In the genomic region with DNA sequence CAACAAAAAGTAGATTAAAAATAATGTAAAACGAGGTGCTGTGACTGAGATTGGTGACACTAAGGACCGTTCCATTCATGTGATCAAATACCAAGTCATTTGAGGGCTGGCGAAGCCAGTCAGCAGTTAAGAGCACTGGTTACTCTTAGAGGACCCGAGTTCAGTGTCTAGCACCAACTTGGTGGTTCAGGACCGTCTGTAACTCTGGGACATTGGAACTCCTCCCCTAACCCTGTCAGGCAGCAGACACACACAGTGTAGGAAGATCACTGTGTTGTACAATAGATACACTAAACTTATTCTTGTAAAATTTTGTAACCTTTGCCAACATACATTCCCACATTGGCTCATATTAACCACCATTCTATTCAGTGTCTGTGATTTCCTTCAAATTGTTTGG, we compare ENCODE assay signal across 8 mouse cellular contexts. TPM values are rescaled to one million over a fixed set of nuclear protein-coding genes. Genes with fewer than 3 reads are reported as not detected.
DNase-seq lines count a peak whose midpoint lies in the region; ATAC-seq and TF ChIP-seq lines count a peak whose summit lies in the region.

No protein-coding gene starts in this region.

- no peak for DNase-seq in heart, adult 18-20 months
- DNase-seq in ZHBTc4 (ENCODE audit: low read depth, low spot score): peak; percentile 25
- no peak for DNase-seq in heart, postnatal 0 days (ENCODE audit: low spot score)
- DNase-seq in thymus, adult 2 months: no peak
- DNase-seq in layer of hippocampus, postnatal 14 days (ENCODE audit: low spot score in 2 of 2): no peak
- DNase-seq in layer of hippocampus, postnatal 36 days: no peak

- TF ChIP-seq EP300 in heart, postnatal 0 days (IDR thresholded peaks at IDR 0.05; ENCODE audit: low read depth): no peak

- no peak for TF ChIP-seq POLR2A in thymus, adult 2 months (IDR thresholded peaks at IDR 0.05; ENCODE audit: control insufficient read depth, extremely low read depth, insufficient read depth, low read length, poor library complexity)

- H3K4me3 ChIP-seq in heart, embryonic 15.5 days: peak overlapping the region; percentile 82
- peak overlapping the region; percentile 97 for H3K4me3 ChIP-seq in heart, postnatal 0 days (ENCODE audit: low read depth, low read length)
- no peak overlapping the region for H3K4me3 ChIP-seq in thymus, adult 2 months (ENCODE audit: control insufficient read depth, insufficient read depth, low read length)

- H3K36me3 ChIP-seq in heart, embryonic 15.5 days: peaks cover 21% of the 10 kb centered on the region
- H3K36me3 ChIP-seq in heart, postnatal 0 days (replicated peaks; ENCODE audit: control insufficient read depth, insufficient read depth, low read length): peaks cover 25% of the 10 kb centered on the region
- no peaks in the 10 kb centered on the region; the same call in 1 of the 2 replicates for H3K36me3 ChIP-seq in thymus, adult 2 months (ENCODE audit: control insufficient read depth, insufficient read depth, low read length)

- ATAC-seq in heart, embryonic 15.5 days (replicated peaks; ENCODE audit: insufficient number of reproducible peaks, insufficient read depth, low FRiP score, low read depth): no peak
- ATAC-seq in heart, postnatal 0 days (ENCODE audit: insufficient read depth, low read depth): no peak
- peak; percentile 63 for ATAC-seq in megakaryocyte-erythroid progenitor cell, adult 5-6 weeks (replicated peaks; ENCODE audit: low FRiP score, low TSS enrichment, poor library complexity, severe bottlenecking)

- H3K4me1 ChIP-seq in heart, embryonic 15.5 days (replicated peaks): peaks cover 7% of the 10 kb centered on the region
- H3K4me1 ChIP-seq in heart, postnatal 0 days (ENCODE audit: control insufficient read depth, insufficient read depth): peaks cover 11% of the 10 kb centered on the region
- no peaks in the 10 kb centered on the region for H3K4me1 ChIP-seq in thymus, adult 2 months (replicated peaks; ENCODE audit: control insufficient read depth, insufficient read depth, low read length)

- H3K27me3 ChIP-seq in heart, embryonic 15.5 days: no peaks in the 10 kb centered on the region
- no peaks in the 10 kb centered on the region for H3K27me3 ChIP-seq in heart, postnatal 0 days (ENCODE audit: control insufficient read depth, insufficient read depth, low read length)
- H3K27me3 ChIP-seq in thymus, adult 2 months (ENCODE audit: control insufficient read depth, insufficient read depth, low read length): no peaks in the 10 kb centered on the region

- no peak overlapping the region for H3K27ac ChIP-seq in heart, embryonic 15.5 days
- no peak overlapping the region for H3K27ac ChIP-seq in heart, postnatal 0 days (ENCODE audit: low read depth)
- no peak overlapping the region for H3K27ac ChIP-seq in thymus, adult 2 months (ENCODE audit: control insufficient read depth, insufficient read depth, low read length)

- H3K9ac ChIP-seq in heart, embryonic 15.5 days: peak overlapping the region; percentile 82
- H3K9ac ChIP-seq in heart, postnatal 0 days (replicated peaks; ENCODE audit: low read depth, low read length): peak overlapping the region; percentile 92

- TF ChIP-seq CTCF in heart, postnatal 0 days (IDR thresholded peaks at IDR 0.05; ENCODE audit: low read depth): no peak
- TF ChIP-seq CTCF in thymus, adult 2 months (IDR thresholded peaks at IDR 0.05; ENCODE audit: borderline replicate concordance, control insufficient read depth, extremely low read depth, insufficient read depth, low read length, poor library complexity): no peak

- H3K4me2 ChIP-seq in heart, embryonic 15.5 days: peak overlapping the region; percentile 67
- peak overlapping the region; percentile 98 for H3K4me2 ChIP-seq in heart, postnatal 0 days (ENCODE audit: low read depth, low read length)

- WGBS in heart, embryonic 15.5 days: 20% methylated on average over 5 of the region's 5 CpGs
- 21% methylated on average over 5 of the region's 5 CpGs for WGBS in heart, postnatal 0 days
- 28% methylated on average over 5 of the region's 5 CpGs for WGBS in thymus, adult 2 months

- H3K9me3 ChIP-seq in heart, embryonic 15.5 days (replicated peaks): no peaks in the 10 kb centered on the region
- no peaks in the 10 kb centered on the region for H3K9me3 ChIP-seq in heart, postnatal 0 days (replicated peaks; ENCODE audit: control insufficient read depth, low read length)

RNA-seq across cellular contexts. Expression of a gene that starts 0.8 kb away (rescaled TPM):
- polyA plus RNA-seq in heart, embryonic 15.5 days (2015; fragmentation: Nextera tagmentation; extraction: Ambion mirVana): 3.3 and 5.3 TPM in 2 replicates
- total RNA-seq in heart, adult 18-20 months (2021): 1 to 10 TPM; 2.8 to 3.0 TPM
- total RNA-seq in heart, postnatal 0 days (2014; rRNA removed; ENCODE audit: low replicate concordance): 8.2 and 8.9 TPM in 2 replicates
- 1.7 and 2.2 TPM in 2 replicates for polyA plus RNA-seq in heart, postnatal 0 days (2015; fragmentation: Nextera tagmentation; extraction: Ambion mirVana)
- 18.4 and 30.4 TPM in 2 replicates for total RNA-seq in megakaryocyte-erythroid progenitor cell, adult 5-6 weeks (2014; fragmentation: Nextera tagmentation)
- 40.2 and 59.2 TPM in 2 replicates for total RNA-seq in megakaryocyte-erythroid progenitor cell, adult 5-6 weeks (2017)
- 5.0 and 5.2 TPM in 2 replicates for polyA plus RNA-seq in thymus, adult 2 months (2012; rRNA removed)
- 10 to 100 TPM; 14.0 to 14.8 TPM for total RNA-seq in layer of hippocampus, postnatal 14 days (2021)
- total RNA-seq in layer of hippocampus, postnatal 36 days (2021): 10 to 100 TPM; 13.9 to 16.7 TPM

RNA-seq across cellular contexts. Expression of a gene that starts 41.5 kb away (rescaled TPM):
- polyA plus RNA-seq in heart, embryonic 15.5 days (2015; fragmentation: Nextera tagmentation; extraction: Ambion mirVana): 47.2 and 49.7 TPM in 2 replicates
- 10 to 100 TPM; 38.7 to 50.0 TPM for total RNA-seq in heart, adult 18-20 months (2021)
- total RNA-seq in heart, postnatal 0 days (2014; rRNA removed; ENCODE audit: low replicate concordance): 6.4 and 21.4 TPM in 2 replicates
- polyA plus RNA-seq in heart, postnatal 0 days (2015; fragmentation: Nextera tagmentation; extraction: Ambion mirVana): 44.2 and 47.3 TPM in 2 replicates
- 20.9 and 22.2 TPM in 2 replicates for total RNA-seq in megakaryocyte-erythroid progenitor cell, adult 5-6 weeks (2014; fragmentation: Nextera tagmentation)
- total RNA-seq in megakaryocyte-erythroid progenitor cell, adult 5-6 weeks (2017): 17.5 and 46.0 TPM in 2 replicates
- 5.6 and 5.9 TPM in 2 replicates for polyA plus RNA-seq in thymus, adult 2 months (2012; rRNA removed)
- 10 to 100 TPM; 27.9 to 37.3 TPM for total RNA-seq in layer of hippocampus, postnatal 14 days (2021)
- 10 to 100 TPM; 36.4 to 38.4 TPM for total RNA-seq in layer of hippocampus, postnatal 36 days (2021)
